Mouse (Mus musculus) lung, adult 2 months (tissue): ENCODE measurements at regions not wholly inside any gene's neighbourhood (a gene's known extent, or its start where the extent isn't known, plus 50 kb on each side); places are given as distances from the start of the nearest gene placed in this dataset.

ENCODE experiments used
- CTCF ChIP-seq: fragments of 200-500 bp; IDR thresholded peaks from 2 replicates; pipeline ENCODE4 v1.5.1; 2011; ENCODE audit warnings: mild to moderate bottlenecking, low read length, control low read depth; ENCODE audit not compliant: insufficient read depth
- POLR2A ChIP-seq: fragments of 200-500 bp; IDR thresholded peaks from 2 replicates; pipeline ENCODE4 v1.6.1; 2011; ENCODE audit warnings: low read depth, mild to moderate bottlenecking, control low read depth, low read length, borderline replicate concordance; ENCODE audit errors: extremely low read depth

GRCm38 (mm10) chr15:62125718-62126117, 1202.9 kb upstream of the A1bg start:
- TF ChIP-seq CTCF (no peak), POLR2A (no peak)
